Mouse (Mus musculus): ENCODE measurements around the gene Zfp598.

- TF ChIP-seq GATA1 (IDR thresholded peaks at IDR 0.05; ENCODE audit: borderline replicate concordance, low read length) (no peak), FLI1 (IDR thresholded peaks at IDR 0.05; ENCODE audit: low read length) (no peak)
Observed at GRCm38 (mm10) chr17:24705821-24706220, 36.3 kb downstream of the Zfp598 start.
